Mouse (Mus musculus): ENCODE results near the gene Gm21149. TPM values are rescaled to one million over a fixed set of nuclear protein-coding genes. Genes with fewer than 3 reads are reported as not detected.
A peak's percentile ranks its signal among the peaks of the same experiment; 100 is the strongest.
"Not testable (repeated sequence)": the region's sequence is repeated elsewhere in the genome, so short reads cannot be mapped to it uniquely, and the experiment has no call there.

Gm21149 gene
- total and polyA plus RNA-seq, 3 experiments, result not detected

- peak; percentile 53 for DNase-seq
Measured at GRCm38 (mm10) chr5:15463561-15463960, 12.8 kb downstream of the Gm21149 start.

- not testable (repeated sequence) for DNase-seq
Measured at GRCm38 (mm10) chr5:15461613-15462012, 14.7 kb downstream of the Gm21149 start.

- DNase-seq, result not testable (repeated sequence)
Measured at GRCm38 (mm10) chr5:15457865-15458571, 18.3 kb downstream of the Gm21149 start.

Other genes with a start within 250 kb of the Gm21149 start
- gene Gm21190, start 52.7 kb upstream of the Gm21149 start, total RNA-seq (2021), result not detected
- gene Gm21190, start 52.7 kb upstream of the Gm21149 start, polyA plus RNA-seq (2012; rRNA removed), result not detected in 2 replicates
- gene Gm21083, start 100.8 kb upstream of the Gm21149 start, total RNA-seq (2021), result not detected
- gene Gm21083, start 100.8 kb upstream of the Gm21149 start, polyA plus RNA-seq (2012; rRNA removed), result not detected in 2 replicates
- gene Speer4d, start 142.5 kb upstream of the Gm21149 start, total RNA-seq (2021), result not detected
- gene Speer4d, start 142.5 kb upstream of the Gm21149 start, polyA plus RNA-seq (2012; rRNA removed), result not detected in 2 replicates
- not detected for gene 4930572O03Rik, start 180.5 kb upstream of the Gm21149 start, total RNA-seq (2021)
- not detected in 2 replicates for gene 4930572O03Rik, start 180.5 kb upstream of the Gm21149 start, polyA plus RNA-seq (2012; rRNA removed)
- not detected for gene Speer4c, start 237.7 kb upstream of the Gm21149 start, total RNA-seq (2021)
- not detected in 2 replicates for gene Speer4c, start 237.7 kb upstream of the Gm21149 start, polyA plus RNA-seq (2012; rRNA removed)